In genomic region chr3:121884328-121885248, GRCm38 (mm10) we compare ENCODE assay signal across 8 mouse cellular contexts.
A peak's percentile ranks its signal among the peaks of the same experiment; 100 is the strongest.
DNase-seq lines count a peak whose midpoint lies in the region; ATAC-seq and TF ChIP-seq lines count a peak whose summit lies in the region.

No protein-coding gene starts in this region.

- no peak for TF ChIP-seq POLR2A in limb, embryonic 14.5 days (IDR thresholded peaks at IDR 0.05; ENCODE audit: borderline replicate concordance, extremely low read depth, insufficient read depth, insufficient read length)

- peak; percentile 70 for ATAC-seq in embryonic facial prominence, embryonic 14.5 days (ENCODE audit: low read depth)
- peak; percentile 58 for ATAC-seq in kidney, embryonic 14.5 days (ENCODE audit: low FRiP score, low TSS enrichment)
- 0 out of 2 replicates have a peak, but pooled peaks have one; percentile 47 for ATAC-seq in limb, embryonic 14.5 days (ENCODE audit: low FRiP score, low read depth)
- ATAC-seq in monocyte, adult 5-6 weeks (replicated peaks; ENCODE audit: insufficient number of reproducible peaks, low FRiP score, low TSS enrichment, poor library complexity, severe bottlenecking) = peak; percentile 88

- H3K4me3 ChIP-seq in embryonic facial prominence, embryonic 14.5 days (ENCODE audit: low read depth, low read length) = no peak overlapping the region
- no peak overlapping the region for H3K4me3 ChIP-seq in heart, embryonic 10.5 days
- H3K4me3 ChIP-seq in kidney, embryonic 14.5 days (ENCODE audit: low read length) = no peak overlapping the region
- no peak overlapping the region for H3K4me3 ChIP-seq in limb, embryonic 14.5 days (replicated peaks; ENCODE audit: low read length)

- whole genome bisulfite sequencing in embryonic facial prominence, embryonic 14.5 days = 25% methylated on average over 18 of the region's 18 CpGs
- WGBS in heart, embryonic 10.5 days = 20% methylated on average over 18 of the region's 18 CpGs
- WGBS in kidney, embryonic 14.5 days = 24% methylated on average over 18 of the region's 18 CpGs
- 25% methylated on average over 18 of the region's 18 CpGs for WGBS in limb, embryonic 14.5 days

- no peak overlapping the region for H3K9ac ChIP-seq in embryonic facial prominence, embryonic 14.5 days (ENCODE audit: low read depth, low read length)
- no peak overlapping the region for H3K9ac ChIP-seq in kidney, embryonic 14.5 days (ENCODE audit: low read depth, low read length)
- no peak overlapping the region for H3K9ac ChIP-seq in limb, embryonic 14.5 days (ENCODE audit: low read depth, low read length, severe bottlenecking)

- H3K27me3 ChIP-seq in embryonic facial prominence, embryonic 14.5 days (replicated peaks; ENCODE audit: control insufficient read depth, insufficient read depth, low read length) = 0 out of 2 replicates have a peak, but pooled peaks cover 3% of the 10 kb centered on the region
- H3K27me3 ChIP-seq in heart, embryonic 10.5 days (ENCODE audit: insufficient read depth, poor library complexity, severe bottlenecking) = 0 out of 2 replicates have a peak, but pooled peaks cover 6% of the 10 kb centered on the region
- no peaks in the 10 kb centered on the region for H3K27me3 ChIP-seq in kidney, embryonic 14.5 days (ENCODE audit: control insufficient read depth, insufficient read depth, low read length)
- H3K27me3 ChIP-seq in limb, embryonic 14.5 days (ENCODE audit: control insufficient read depth, insufficient read depth, low read length) = no peaks in the 10 kb centered on the region

- 0 out of 2 replicates have a peak overlapping the region, but pooled peaks have one; percentile 10 for H3K4me2 ChIP-seq in embryonic facial prominence, embryonic 14.5 days (ENCODE audit: low read depth, low read length)
- H3K4me2 ChIP-seq in kidney, embryonic 14.5 days (replicated peaks; ENCODE audit: low read depth, low read length) = no peak overlapping the region
- H3K4me2 ChIP-seq in limb, embryonic 14.5 days (replicated peaks; ENCODE audit: low read depth, low read length, severe bottlenecking) = no peak overlapping the region

- H3K36me3 ChIP-seq in embryonic facial prominence, embryonic 14.5 days (ENCODE audit: control insufficient read depth, insufficient read depth, low read length) = no peaks in the 10 kb centered on the region
- no peaks in the 10 kb centered on the region for H3K36me3 ChIP-seq in heart, embryonic 10.5 days
- no peaks in the 10 kb centered on the region for H3K36me3 ChIP-seq in kidney, embryonic 14.5 days (ENCODE audit: control insufficient read depth, insufficient read depth, low read length)
- H3K36me3 ChIP-seq in limb, embryonic 14.5 days (ENCODE audit: control insufficient read depth, insufficient read depth, low read length) = no peaks in the 10 kb centered on the region

- no peaks in the 10 kb centered on the region for H3K9me3 ChIP-seq in embryonic facial prominence, embryonic 14.5 days (ENCODE audit: control insufficient read depth, low read length)
- no peaks in the 10 kb centered on the region for H3K9me3 ChIP-seq in heart, embryonic 10.5 days
- H3K9me3 ChIP-seq in kidney, embryonic 14.5 days (ENCODE audit: control insufficient read depth, low read length) = no peaks in the 10 kb centered on the region
- no peaks in the 10 kb centered on the region for H3K9me3 ChIP-seq in limb, embryonic 14.5 days (ENCODE audit: control insufficient read depth, low read length)

- H3K4me1 ChIP-seq in embryonic facial prominence, embryonic 14.5 days (ENCODE audit: control insufficient read depth, insufficient read depth, low read length) = no peaks in the 10 kb centered on the region; the same call in 1 of the 2 replicates
- H3K4me1 ChIP-seq in heart, embryonic 10.5 days = peaks cover 41% of the 10 kb centered on the region
- peaks cover 6% of the 10 kb centered on the region for H3K4me1 ChIP-seq in kidney, embryonic 14.5 days (ENCODE audit: control insufficient read depth, insufficient read depth, low read length)
- no peaks in the 10 kb centered on the region; the same call in 1 of the 2 replicates for H3K4me1 ChIP-seq in limb, embryonic 14.5 days (ENCODE audit: control insufficient read depth, insufficient read depth, low read length)

- peak; percentile 95 for DNase-seq in 416B (ENCODE audit: low read depth)
- peak; percentile 61 to 70 for DNase-seq in adrenal gland, postnatal 4 days (ENCODE audit: low spot score in 2 of 2)
- DNase-seq in embryonic facial prominence, embryonic 14.5 days (ENCODE audit: low spot score) = peak; percentile 94
- peak; percentile 83 for DNase-seq in heart, embryonic 10.5 days (ENCODE audit: low spot score)
- DNase-seq in limb, embryonic 14.5 days (ENCODE audit: low spot score) = peak; percentile 94
- peak; percentile 77 to 85 for DNase-seq in spleen, postnatal 36 days (ENCODE audit: low spot score in 2 of 2)

- no peak overlapping the region for H3K27ac ChIP-seq in embryonic facial prominence, embryonic 14.5 days (replicated peaks; ENCODE audit: low read depth, low read length)
- no peak overlapping the region; the same call in 1 of the 2 replicates for H3K27ac ChIP-seq in heart, embryonic 10.5 days
- no peak overlapping the region for H3K27ac ChIP-seq in kidney, embryonic 14.5 days (ENCODE audit: low read depth, low read length)
- H3K27ac ChIP-seq in limb, embryonic 14.5 days (replicated peaks; ENCODE audit: low read depth, low read length) = no peak overlapping the region
